Mouse (Mus musculus): ENCODE measurements around the gene Acacb. TPM values are rescaled to one million over a fixed set of nuclear protein-coding genes. Genes with fewer than 3 reads are reported as not detected.

Gene Acacb
- polyA plus RNA-seq, 1 experiment from 2014 or later, result 0.96 TPM

GRCm38 (mm10) chr5:114299156-114299855 is 153.0 kb downstream of the Acacb start:
- ATAC-seq, result 0 out of 2 replicates have a peak, but pooled peaks have one; percentile 45
- no peak overlapping the region for H3K4me3 ChIP-seq
- peaks cover 42% of the 10 kb centered on the region for H3K4me1 ChIP-seq
- H3K9ac ChIP-seq, result no peak overlapping the region; the same call in 1 of the 2 replicates
- no peaks in the 10 kb centered on the region for H3K36me3 ChIP-seq (ENCODE audit: poor library complexity, severe bottlenecking)
- H3K9me3 ChIP-seq (replicated peaks), result no peaks in the 10 kb centered on the region
- H3K27ac ChIP-seq, result peak overlapping the region; percentile 45; the same call in 1 of the 2 replicates
- peak overlapping the region; percentile 43 for H3K4me2 ChIP-seq
- WGBS, result 12% methylated on average over 22 of the region's 22 CpGs
- peaks cover 31% of the 10 kb centered on the region for H3K27me3 ChIP-seq

GRCm38 (mm10) chr5:114299883-114300610 is 153.7 kb downstream of the Acacb start:
- Histone ChIP-seq H3K9ac (no peak overlapping the region), H3K27me3 (peaks cover 34% of the 10 kb centered on the region), H3K36me3 (ENCODE audit: poor library complexity, severe bottlenecking) (no peaks in the 10 kb centered on the region), H3K4me3 (no peak overlapping the region), H3K9me3 (replicated peaks) (no peaks in the 10 kb centered on the region), H3K4me2 (0 out of 2 replicates have a peak overlapping the region, but pooled peaks have one; percentile 43), H3K27ac (0 out of 2 replicates have a peak overlapping the region, but pooled peaks have one; percentile 45), H3K4me1 (peaks cover 42% of the 10 kb centered on the region)
- WGBS, result 43% methylated on average over 24 of the region's 24 CpGs
- ATAC-seq, result no peak

Other genes with a start within 250 kb of the Acacb start
- gene Coro1c, start 237.8 kb upstream of the Acacb start, polyA plus RNA-seq (2015; fragmentation: Nextera tagmentation; extraction: Ambion mirVana), result 235 and 246 TPM in 2 replicates
- gene Ssh1, start 152.6 kb upstream of the Acacb start, polyA plus RNA-seq (2015; fragmentation: Nextera tagmentation; extraction: Ambion mirVana), result 12.0 and 13.9 TPM in 2 replicates
- gene Dao, start 142.8 kb upstream of the Acacb start, polyA plus RNA-seq (2015; fragmentation: Nextera tagmentation; extraction: Ambion mirVana), result not detected in 2 replicates
- 16.2 and 17.7 TPM in 2 replicates for gene Usp30, start 81.1 kb upstream of the Acacb start, polyA plus RNA-seq (2015; fragmentation: Nextera tagmentation; extraction: Ambion mirVana)
- gene Svop, start 55.0 kb upstream of the Acacb start, polyA plus RNA-seq (2015; fragmentation: Nextera tagmentation; extraction: Ambion mirVana), result 52.2 and 57.1 TPM in 2 replicates
- gene Alkbh2, start 18.3 kb upstream of the Acacb start, polyA plus RNA-seq (2015; fragmentation: Nextera tagmentation; extraction: Ambion mirVana), result 6.7 and 9.0 TPM in 2 replicates
- gene Ung, start 16.1 kb upstream of the Acacb start, polyA plus RNA-seq (2015; fragmentation: Nextera tagmentation; extraction: Ambion mirVana), result 45.3 and 46.6 TPM in 2 replicates
- gene Foxn4, start 127.3 kb downstream of the Acacb start, polyA plus RNA-seq (2015; fragmentation: Nextera tagmentation; extraction: Ambion mirVana), result 0.12 and 0.31 TPM in 2 replicates
- 0.56 and 0.62 TPM in 2 replicates for gene Myo1h, start 142.6 kb downstream of the Acacb start, polyA plus RNA-seq (2015; fragmentation: Nextera tagmentation; extraction: Ambion mirVana)
- gene Kctd10, start 234.0 kb downstream of the Acacb start, polyA plus RNA-seq (2015; fragmentation: Nextera tagmentation; extraction: Ambion mirVana), result 81.3 and 89.7 TPM in 2 replicates
- gene Ube3b, start 234.1 kb downstream of the Acacb start, polyA plus RNA-seq (2015; fragmentation: Nextera tagmentation; extraction: Ambion mirVana), result 34.0 and 41.7 TPM in 2 replicates

All from forebrain, embryonic 13.5 days (tissue).